Comparison of ENCODE assay signal across 10 mouse cellular contexts in the genomic region with DNA sequence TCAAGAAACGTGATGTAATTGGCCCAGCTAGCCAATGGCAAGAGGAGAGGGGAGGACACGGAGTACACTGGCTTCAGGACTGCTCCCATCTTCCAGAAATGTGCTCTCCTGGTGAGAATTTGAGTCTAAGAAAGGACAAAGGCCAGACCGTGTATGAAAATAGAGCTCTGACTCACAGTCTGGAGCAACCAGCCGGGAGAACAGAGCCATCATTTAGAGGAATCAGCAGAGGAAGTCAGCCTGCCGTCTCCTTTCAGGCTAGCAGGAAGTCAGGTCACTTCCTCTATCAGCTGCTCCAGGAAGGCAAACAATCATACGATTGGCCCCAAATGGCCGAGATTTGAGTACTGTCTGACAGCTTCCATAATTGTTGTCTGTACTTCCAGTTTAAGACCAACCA.
A peak's percentile ranks its signal among the peaks of the same experiment; 100 is the strongest.
DNase-seq lines count a peak whose midpoint lies in the region.
"Had no signal": no experiment of that assay in that cellular context is flagged by ENCODE, and none has a peak within 500 bp of the region (broad histone marks: within the 10 kb centered on the region; RNA-seq: fewer than 3 reads in every experiment).

No protein-coding gene starts in this region.

- intact Hi-C loops in heart, postnatal 10 days (cut with DNase I) = no loop called here
- intact Hi-C loops in left cerebral cortex, postnatal 4 days (cut with DNase I) = no loop called here

- peak; percentile 92 for DNase-seq in heart, adult 11 months
- no peak for DNase-seq in heart, adult 8-10 months (ENCODE audit: low spot score)
- DNase-seq in 3134 (ENCODE audit: extremely low read depth, insufficient read length, low spot score) (peak; percentile 12), MN1 (ENCODE audit: low spot score) (no peak)
- DNase-seq in embryo, embryonic 10.5 days (ENCODE audit: low spot score) = peak; percentile 9
- peak; percentile 13 to 17 for DNase-seq in heart, postnatal 10 days
- DNase-seq in urinary bladder, postnatal 36 days (ENCODE audit: low spot score in 2 of 2) = no peak
- no peak for DNase-seq in left cerebral cortex, postnatal 4 days
- DNase-seq: cerebellum, postnatal 14 days; midbrain, embryonic 14.5 days had no signal

Comparison
In these comparisons a context has a peak if more than half of its experiments do, and no peak if none do; other contexts are left out.
1. DNase-seq: peak in heart, adult 11 months (single experiment), 3134 (single experiment), embryo, embryonic 10.5 days (single experiment) and heart, postnatal 10 days (2 of 2); none in heart, adult 8-10 months (single experiment), urinary bladder, postnatal 36 days (0 of 2), left cerebral cortex, postnatal 4 days (single experiment) and MN1 (single experiment).